Mouse (Mus musculus): ENCODE measurements around the gene Lrrc23. TPM values are rescaled to one million over a fixed set of nuclear protein-coding genes. Genes with fewer than 3 reads are reported as not detected.

Lrrc23 gene
- total RNA-seq, 2 experiments from 2014 or later: 2.1 to 4.3 TPM

GRCm38 (mm10) chr6:124770013-124770412 lies 9.5 kb downstream of the Lrrc23 start:
- intact Hi-C loops (cut with DNase I): no loop called here
- no peak for DNase-seq

GRCm38 (mm10) chr6:124769101-124769765 lies 10.3 kb downstream of the Lrrc23 start, which contains the start of gene Eno2:
Eno2 (minus strand) TSS chr6:124769673.
- DNase-seq: peak; percentile 75

GRCm38 (mm10) chr6:124768704-124769044 lies 10.9 kb downstream of the Lrrc23 start:
- intact Hi-C loops (cut with DNase I): no loop called here
- no peak for DNase-seq

More at GRCm38 (mm10) chr6:124769101-124769765, 10.3 kb downstream of the Lrrc23 start, which contains the start of gene Eno2:
- intact Hi-C loops (cut with DNase I): no loop called here

- intact Hi-C loops (cut with DNase I): no loop called here
- no peak for DNase-seq
Observed at GRCm38 (mm10) chr6:124767920-124768703, 11.4 kb downstream of the Lrrc23 start.

- DNase-seq: no peak
- intact Hi-C loops (cut with DNase I): no loop called here
Observed at GRCm38 (mm10) chr6:124767536-124767919, 12.0 kb downstream of the Lrrc23 start.

- DNase-seq: no peak
- intact Hi-C loops (cut with DNase I): no loop called here
Observed at GRCm38 (mm10) chr6:124765951-124766350, 13.6 kb downstream of the Lrrc23 start.

- intact Hi-C loops (cut with DNase I): loop anchor here (5.0 kb wide), 1 partner anchor 48 kb away; the partner anchor contains the start of gene Spsb2
- peak; percentile 86 for DNase-seq
Observed at GRCm38 (mm10) chr6:124759259-124759658, 20.3 kb downstream of the Lrrc23 start.

- DNase-seq: no peak
- intact Hi-C loops (cut with DNase I): loop anchor here (5.0 kb wide), 1 partner anchor 48 kb away; the partner anchor contains the start of gene Spsb2
Observed at GRCm38 (mm10) chr6:124758849-124759232, 20.7 kb downstream of the Lrrc23 start.

GRCm38 (mm10) chr6:124757909-124758848 lies 21.3 kb downstream of the Lrrc23 start:
- peak; percentile 67 for DNase-seq
- intact Hi-C loops (cut with DNase I): loop anchor here (5.0 kb wide), 1 partner anchor 49 kb away; the partner anchor contains the start of gene Spsb2

GRCm38 (mm10) chr6:124757351-124757880 lies 22.1 kb downstream of the Lrrc23 start:
- DNase-seq: no peak
- intact Hi-C loops (cut with DNase I): loop anchor here (5.0 kb wide), 1 partner anchor 50 kb away; the partner anchor contains the start of gene Spsb2

GRCm38 (mm10) chr6:124756652-124757350 lies 22.7 kb downstream of the Lrrc23 start:
- DNase-seq: peak; percentile 90
- intact Hi-C loops (cut with DNase I): loop anchor here (5.0 kb wide), 1 partner anchor 50 kb away; the partner anchor contains the start of gene Spsb2

- DNase-seq: peak; percentile 78
- intact Hi-C loops (cut with DNase I): loop anchor here (5.0 kb wide), 1 partner anchor 51 kb away; the partner anchor contains the start of gene Spsb2
Observed at GRCm38 (mm10) chr6:124755831-124756595, 23.5 kb downstream of the Lrrc23 start, which contains the start of the genes Gm45234 and Atn1. Gm45234 (minus strand) TSS chr6:124756021. Atn1 (minus strand) TSS chr6:124756524.

- intact Hi-C loops (cut with DNase I): loop anchor here (5.0 kb wide), 1 partner anchor 52 kb away; the partner anchor contains the start of gene Spsb2
Observed at GRCm38 (mm10) chr6:124755306-124755705, 24.2 kb downstream of the Lrrc23 start.

GRCm38 (mm10) chr6:124753861-124754260 lies 25.7 kb downstream of the Lrrc23 start:
- DNase-seq: no peak
- intact Hi-C loops (cut with DNase I): no loop called here

More at GRCm38 (mm10) chr6:124755306-124755705, 24.2 kb downstream of the Lrrc23 start:
- DNase-seq: no peak

- intact Hi-C loops (cut with DNase I): no loop called here
- DNase-seq: no peak
Observed at GRCm38 (mm10) chr6:124750405-124750804, 29.1 kb downstream of the Lrrc23 start.

GRCm38 (mm10) chr6:124746654-124747632 lies 32.6 kb downstream of the Lrrc23 start:
- no peak for DNase-seq
- intact Hi-C loops (cut with DNase I): no loop called here

GRCm38 (mm10) chr6:124746296-124746605 lies 33.3 kb downstream of the Lrrc23 start:
- no peak for DNase-seq
- intact Hi-C loops (cut with DNase I): no loop called here
